Mouse (Mus musculus) brain, embryonic 14.5 days (tissue): ENCODE measurements around the gene Kif26a.

Experiments
- CTCF ChIP-seq: fragments of 200-500 bp; IDR thresholded peaks from 2 replicates; pipeline ENCODE4 v1.5.1; 2012; ENCODE audit warnings: inconsistent platforms, mild to moderate bottlenecking, moderate library complexity, borderline replicate concordance; ENCODE audit not compliant: insufficient read depth, insufficient read length; ENCODE audit errors: extremely low read depth
- POLR2A ChIP-seq: fragments of 200-500 bp; IDR thresholded peaks from 2 replicates; pipeline ENCODE4 v1.6.1; 2012; ENCODE audit warnings: mild to moderate bottlenecking, inconsistent platforms, borderline replicate concordance; ENCODE audit not compliant: poor library complexity, insufficient read depth, insufficient read length, severe bottlenecking; ENCODE audit errors: extremely low read depth

DNA sequence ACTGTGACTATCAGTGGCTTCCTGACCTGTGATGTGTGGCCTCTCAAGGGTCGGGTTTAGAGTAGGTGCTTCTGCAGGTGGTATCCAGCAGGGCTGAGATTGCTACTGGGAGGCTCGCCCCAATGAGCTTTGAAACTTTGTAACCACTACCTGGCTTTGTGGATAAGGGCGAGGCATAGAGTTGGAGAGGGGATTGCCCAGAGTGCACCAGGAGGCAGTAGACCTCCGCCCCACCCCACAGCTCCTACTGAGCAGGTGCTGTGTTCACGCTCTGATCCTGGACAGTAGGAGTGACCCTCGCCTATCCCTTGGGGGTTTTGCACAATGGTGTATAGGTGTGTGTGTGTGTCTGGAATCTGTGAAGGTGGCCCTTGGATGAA lies 18.8 kb downstream of the Kif26a start:
- TF ChIP-seq CTCF (no peak), POLR2A (no peak)
